Mouse (Mus musculus) hindbrain, embryonic 13.5 days (tissue): ENCODE measurements around the gene Spata31d1b. TPM values are rescaled to one million over a fixed set of nuclear protein-coding genes. Genes with fewer than 3 reads are reported as not detected.

Source experiments
- ATAC-seq: fragments of 200-750 bp; cut with Nextera tagmentation; 2 replicates; pipeline ENCODE4 v1.8.0; 2017; ENCODE audit warnings: moderate TSS enrichment; ENCODE audit not compliant: low FRiP score
- H3K27ac ChIP-seq: fragments of 300-500 bp; sonication (generic); 2 replicates; pipeline ENCODE4 v1.5.1; 2015; ENCODE audit warnings: inconsistent platforms, mild to moderate bottlenecking, moderate library complexity
- H3K27me3 ChIP-seq: fragments of 300-500 bp; sonication (generic); 2 replicates; pipeline ENCODE4 v1.6.1; 2015; ENCODE audit warnings: mild to moderate bottlenecking, inconsistent platforms
- H3K36me3 ChIP-seq: fragments of 300-500 bp; sonication (generic); 2 replicates; pipeline ENCODE4 v1.6.1; 2015; ENCODE audit warnings: mild to moderate bottlenecking, inconsistent platforms
- H3K4me1 ChIP-seq: fragments of 300-500 bp; sonication (generic); replicated peaks from 2 replicates; pipeline ENCODE4 v1.6.1; 2015; ENCODE audit warnings: inconsistent platforms
- H3K4me2 ChIP-seq: fragments of 300-500 bp; sonication (generic); 2 replicates; pipeline ENCODE4 v1.6.1; 2015; ENCODE audit warnings: inconsistent platforms, mild to moderate bottlenecking, moderate library complexity
- H3K4me3 ChIP-seq: fragments of 300-500 bp; sonication (generic); 2 replicates; pipeline ENCODE4 v1.5.1; 2015; ENCODE audit warnings: mild to moderate bottlenecking, inconsistent platforms
- H3K9ac ChIP-seq: fragments of 300-500 bp; sonication (generic); 2 replicates; pipeline ENCODE4 v1.6.1; 2015; ENCODE audit warnings: mild to moderate bottlenecking, inconsistent platforms
- H3K9me3 ChIP-seq: fragments of 300-500 bp; sonication (generic); 2 replicates; pipeline ENCODE4 v1.6.1; 2016; ENCODE audit warnings: inconsistent platforms
- WGBS: fragments of 180-500 bp; shearing (Covaris S2); methylation state at CpG from one replicate; pipeline ENCODE4 v1.1.7; 2015; 5-methylcytosine and 5-hydroxymethylcytosine counted together
- polyA plus RNA-seq: library from polyadenylated mRNA; unstranded; fragments of >200 nt; fragmentation: Nextera tagmentation; extraction: Ambion mirVana; gene quantifications from 2 replicates; pipeline ENCODE4 v1.2.1, GENCODE M21; 2015

The Spata31d1b gene
- polyA plus RNA-seq, 1 experiment from 2014 or later: not detected

- no peak overlapping the region for H3K9ac ChIP-seq
- no peak overlapping the region for H3K27ac ChIP-seq
- H3K9me3 ChIP-seq: no peaks in the 10 kb centered on the region
- no peak for ATAC-seq
- no peaks in the 10 kb centered on the region for H3K27me3 ChIP-seq
- peaks cover 24% of the 10 kb centered on the region for H3K4me1 ChIP-seq
- no peaks in the 10 kb centered on the region for H3K36me3 ChIP-seq
- WGBS: 80% methylated on average over 11 of the region's 12 CpGs
- no peak overlapping the region for H3K4me3 ChIP-seq
- H3K4me2 ChIP-seq: no peak overlapping the region
These were observed 35.5 kb upstream of the Spata31d1b start for GRCm38 (mm10) chr13:59676316-59677229.

GRCm38 (mm10) chr13:59679306-59679705, 32.8 kb upstream of the Spata31d1b start:
- no peaks in the 10 kb centered on the region for H3K36me3 ChIP-seq
- H3K27ac ChIP-seq: no peak overlapping the region
- H3K27me3 ChIP-seq: no peaks in the 10 kb centered on the region
- H3K4me3 ChIP-seq: no peak overlapping the region
- H3K4me1 ChIP-seq: peaks cover 4% of the 10 kb centered on the region
- no peaks in the 10 kb centered on the region for H3K9me3 ChIP-seq
- 57% methylated on average over 4 of the region's 4 CpGs for WGBS
- H3K4me2 ChIP-seq: no peak overlapping the region
- no peak for ATAC-seq
- no peak overlapping the region for H3K9ac ChIP-seq

GRCm38 (mm10) chr13:59679908-59680307, 32.2 kb upstream of the Spata31d1b start:
- Histone ChIP-seq H3K4me1 (no peaks in the 10 kb centered on the region), H3K9me3 (no peaks in the 10 kb centered on the region), H3K27me3 (no peaks in the 10 kb centered on the region), H3K4me2 (no peak overlapping the region), H3K4me3 (no peak overlapping the region), H3K9ac (no peak overlapping the region), H3K27ac (no peak overlapping the region), H3K36me3 (no peaks in the 10 kb centered on the region)
- ATAC-seq: no peak
- 77% methylated on average over 4 of the region's 4 CpGs for WGBS

GRCm38 (mm10) chr13:59682629-59683028, 29.5 kb upstream of the Spata31d1b start:
- no peak overlapping the region for H3K4me2 ChIP-seq
- no peaks in the 10 kb centered on the region for H3K27me3 ChIP-seq
- no peak overlapping the region for H3K9ac ChIP-seq
- no peak for ATAC-seq
- no peaks in the 10 kb centered on the region for H3K36me3 ChIP-seq
- 39% methylated on average over 7 of the region's 7 CpGs for WGBS
- no peaks in the 10 kb centered on the region for H3K9me3 ChIP-seq
- no peaks in the 10 kb centered on the region for H3K4me1 ChIP-seq
- no peak overlapping the region for H3K27ac ChIP-seq
- no peak overlapping the region for H3K4me3 ChIP-seq

GRCm38 (mm10) chr13:59685236-59685635, 26.8 kb upstream of the Spata31d1b start:
- Histone ChIP-seq H3K36me3 (no peaks in the 10 kb centered on the region), H3K9ac (no peak overlapping the region), H3K4me1 (no peaks in the 10 kb centered on the region), H3K27ac (no peak overlapping the region), H3K4me2 (no peak overlapping the region), H3K27me3 (no peaks in the 10 kb centered on the region), H3K4me3 (no peak overlapping the region), H3K9me3 (no peaks in the 10 kb centered on the region)
- ATAC-seq: no peak
- WGBS: 85% methylated on average over 3 of the region's 3 CpGs

- no peak for ATAC-seq
- Histone ChIP-seq H3K36me3 (no peaks in the 10 kb centered on the region), H3K27ac (no peak overlapping the region), H3K9ac (no peak overlapping the region), H3K4me2 (no peak overlapping the region), H3K9me3 (no peaks in the 10 kb centered on the region), H3K4me3 (no peak overlapping the region), H3K4me1 (no peaks in the 10 kb centered on the region; the same call in 1 of the 2 replicates), H3K27me3 (no peaks in the 10 kb centered on the region)
- WGBS: 65% methylated on average over 13 of the region's 13 CpGs
These were observed 23.7 kb upstream of the Spata31d1b start for GRCm38 (mm10) chr13:59688338-59688770.

- Histone ChIP-seq H3K9ac (no peak overlapping the region), H3K4me2 (no peak overlapping the region), H3K9me3 (no peaks in the 10 kb centered on the region), H3K27me3 (no peaks in the 10 kb centered on the region), H3K27ac (no peak overlapping the region), H3K36me3 (no peaks in the 10 kb centered on the region), H3K4me1 (no peaks in the 10 kb centered on the region; the same call in 1 of the 2 replicates), H3K4me3 (no peak overlapping the region)
- 89% methylated on average over 9 of the region's 9 CpGs for WGBS
- no peak for ATAC-seq
These were observed 22.8 kb upstream of the Spata31d1b start for GRCm38 (mm10) chr13:59689313-59689712.

- WGBS: 95% methylated on average over 3 of the region's 3 CpGs
- no peaks in the 10 kb centered on the region for H3K9me3 ChIP-seq
- H3K36me3 ChIP-seq: no peaks in the 10 kb centered on the region
- no peak overlapping the region for H3K9ac ChIP-seq
- H3K4me2 ChIP-seq: no peak overlapping the region
- no peaks in the 10 kb centered on the region; the same call in 1 of the 2 replicates for H3K4me1 ChIP-seq
- H3K27me3 ChIP-seq: no peaks in the 10 kb centered on the region
- no peak overlapping the region for H3K27ac ChIP-seq
- no peak for ATAC-seq
- H3K4me3 ChIP-seq: no peak overlapping the region
These were observed 22.2 kb upstream of the Spata31d1b start for GRCm38 (mm10) chr13:59689843-59690242.

GRCm38 (mm10) chr13:59690576-59690975, 21.5 kb upstream of the Spata31d1b start:
- Histone ChIP-seq H3K9me3 (no peaks in the 10 kb centered on the region), H3K4me3 (no peak overlapping the region), H3K4me2 (no peak overlapping the region), H3K27ac (no peak overlapping the region), H3K36me3 (no peaks in the 10 kb centered on the region), H3K4me1 (no peaks in the 10 kb centered on the region; the same call in 1 of the 2 replicates), H3K9ac (no peak overlapping the region), H3K27me3 (no peaks in the 10 kb centered on the region)
- ATAC-seq: no peak
- WGBS: 86% methylated on average over 7 of the region's 7 CpGs

- H3K4me2 ChIP-seq: no peak overlapping the region
- ATAC-seq: no peak
- WGBS: 18% methylated on average over 10 of the region's 10 CpGs
These were observed 20.6 kb upstream of the Spata31d1b start for GRCm38 (mm10) chr13:59691478-59691877.

GRCm38 (mm10) chr13:59694008-59694407, 18.1 kb upstream of the Spata31d1b start, which contains the start of gene 4921517D22Rik:
Gene 4921517D22Rik, minus strand, starts transcription at chr13:59694108.
- 95% methylated on average over 3 of the region's 3 CpGs for WGBS
- H3K9ac ChIP-seq: no peak within 1 kb of the TSS
- H3K4me2 ChIP-seq: no peak within 1 kb of the TSS
- no peaks in the 10 kb centered on the region for H3K9me3 ChIP-seq
- H3K4me3 ChIP-seq: no peak within 1 kb of the TSS
- no peak for ATAC-seq
- no peak within 1 kb of the TSS for H3K27ac ChIP-seq
- H3K36me3 ChIP-seq: no peaks in the 10 kb centered on the region
- 0 out of 2 replicates have a peak, but pooled peaks cover 3% of the 10 kb centered on the region for H3K27me3 ChIP-seq
- no peaks in the 10 kb centered on the region; the same call in 1 of the 2 replicates for H3K4me1 ChIP-seq

More at GRCm38 (mm10) chr13:59691478-59691877, 20.6 kb upstream of the Spata31d1b start:
- H3K4me3 ChIP-seq: no peak overlapping the region
- H3K9ac ChIP-seq: no peak overlapping the region
- no peaks in the 10 kb centered on the region for H3K9me3 ChIP-seq
- no peak overlapping the region for H3K27ac ChIP-seq
- H3K4me1 ChIP-seq: no peaks in the 10 kb centered on the region; the same call in 1 of the 2 replicates
- H3K27me3 ChIP-seq: no peaks in the 10 kb centered on the region
- H3K36me3 ChIP-seq: no peaks in the 10 kb centered on the region

GRCm38 (mm10) chr13:59695781-59696180, 16.3 kb upstream of the Spata31d1b start:
- Histone ChIP-seq H3K9ac (no peak overlapping the region), H3K36me3 (no peaks in the 10 kb centered on the region), H3K27ac (no peak overlapping the region), H3K4me3 (no peak overlapping the region), H3K4me2 (no peak overlapping the region), H3K27me3 (0 out of 2 replicates have a peak, but pooled peaks cover 3% of the 10 kb centered on the region), H3K4me1 (no peaks in the 10 kb centered on the region; the same call in 1 of the 2 replicates), H3K9me3 (no peaks in the 10 kb centered on the region)
- no peak for ATAC-seq
- 90% methylated on average over 7 of the region's 7 CpGs for WGBS
